Mouse (Mus musculus): ENCODE measurements at regions not wholly inside any gene's neighbourhood (a gene's known extent, or its start where the extent isn't known, plus 50 kb on each side); places are given as distances from the start of the nearest gene placed in this dataset.
"Not testable (repeated sequence)": the region's sequence is repeated elsewhere in the genome, so short reads cannot be mapped to it uniquely, and the experiment has no call there.

DNA sequence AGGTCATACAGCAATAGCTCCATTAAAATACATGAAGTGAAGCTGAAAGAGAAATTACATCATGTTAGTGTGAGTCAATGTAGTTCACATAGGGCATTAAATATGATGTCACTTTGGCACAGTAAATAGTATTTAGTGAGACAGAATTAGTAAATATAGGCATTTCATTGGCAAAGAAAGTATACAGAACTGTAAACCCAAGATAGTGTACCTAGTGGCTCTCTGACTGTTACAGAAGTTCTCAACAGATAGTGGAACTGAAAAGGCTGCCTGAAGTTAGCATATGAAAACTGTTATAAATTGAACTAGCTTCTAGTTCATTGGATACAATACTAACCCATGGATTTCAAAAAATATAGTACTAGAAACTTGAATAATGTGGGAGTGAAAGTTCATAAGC lies 1642.1 kb upstream of the Cdh6 start:
- DNase-seq (ENCODE audit: extremely low spot score in 1 of 2, low spot score in 1 of 2): no peak

DNA sequence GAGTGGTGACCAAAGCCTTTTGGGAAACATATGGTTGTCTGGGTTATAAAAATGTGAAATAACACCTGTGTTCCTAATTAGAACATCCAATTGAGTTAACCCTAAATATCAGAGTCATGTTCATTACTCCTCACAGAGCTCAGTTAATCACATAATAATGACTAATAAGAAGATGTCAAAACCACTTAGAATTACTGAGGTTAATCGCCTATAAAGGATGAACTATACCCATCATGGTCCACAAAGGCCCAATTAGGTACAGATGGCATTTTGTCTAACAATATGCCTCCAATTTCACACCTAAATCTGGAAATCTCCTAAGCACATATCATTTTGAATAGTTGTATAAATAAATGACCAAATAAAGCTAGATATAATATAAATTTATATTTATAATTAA lies 1633.4 kb upstream of the Cdh6 start:
- DNase-seq (ENCODE audit: extremely low spot score in 1 of 2, low spot score in 1 of 2): no peak

- DNase-seq (ENCODE audit: extremely low spot score in 1 of 2, low spot score in 1 of 2): no peak
Measured at GRCm38 (mm10) chr15:14795221-14795620, 1621.7 kb upstream of the Cdh6 start.

DNA sequence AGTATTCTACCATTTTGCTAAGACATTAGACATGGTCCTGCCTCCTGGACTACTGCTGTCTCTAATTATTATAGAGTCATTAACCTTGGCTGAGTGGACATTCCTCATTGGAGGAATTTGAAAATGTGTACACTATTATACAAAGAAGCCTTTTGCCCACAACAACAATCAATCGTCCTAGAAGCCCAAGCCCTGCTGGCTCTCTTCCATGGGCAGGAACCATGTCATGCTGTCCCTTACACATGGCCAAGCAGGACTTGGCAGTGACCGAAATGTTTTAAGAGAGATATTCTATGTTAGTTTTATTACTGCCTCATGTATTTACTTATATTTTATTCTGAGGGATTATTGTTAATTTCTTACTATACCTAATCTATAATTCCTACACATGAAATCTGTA lies 1607.3 kb upstream of the Cdh6 start:
- DNase-seq (ENCODE audit: extremely low spot score in 1 of 2, low spot score in 1 of 2): no peak

GRCm38 (mm10) chr15:14741733-14742132 lies 1568.3 kb upstream of the Cdh6 start:
- no peak for DNase-seq (ENCODE audit: extremely low spot score in 1 of 2, low spot score in 1 of 2)

- not testable (repeated sequence) for DNase-seq (ENCODE audit: extremely low spot score in 1 of 2, low spot score in 1 of 2)
Measured at GRCm38 (mm10) chr15:14697925-14698324, 1524.5 kb upstream of the Cdh6 start.

DNA sequence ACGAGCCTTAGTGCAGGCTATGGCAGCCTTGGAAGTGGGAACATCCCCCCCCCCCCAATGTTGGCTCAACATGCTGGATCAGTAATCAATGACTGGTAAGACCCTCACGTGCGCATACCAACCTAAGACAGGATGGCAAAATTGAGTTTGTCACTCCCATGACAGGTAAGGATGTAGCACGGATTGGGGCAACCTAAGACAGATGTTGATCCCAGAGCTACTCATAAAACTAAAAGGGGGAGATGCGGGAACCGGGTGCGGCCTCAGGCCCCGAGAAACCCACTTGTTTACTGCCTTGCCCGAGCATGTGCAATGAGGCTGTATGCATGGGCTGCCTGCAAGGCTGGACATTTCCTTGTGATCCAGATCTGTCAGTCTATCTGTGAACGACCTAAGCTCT lies 1523.0 kb upstream of the Cdh6 start:
- DNase-seq (ENCODE audit: extremely low spot score in 1 of 2, low spot score in 1 of 2): no peak

DNA sequence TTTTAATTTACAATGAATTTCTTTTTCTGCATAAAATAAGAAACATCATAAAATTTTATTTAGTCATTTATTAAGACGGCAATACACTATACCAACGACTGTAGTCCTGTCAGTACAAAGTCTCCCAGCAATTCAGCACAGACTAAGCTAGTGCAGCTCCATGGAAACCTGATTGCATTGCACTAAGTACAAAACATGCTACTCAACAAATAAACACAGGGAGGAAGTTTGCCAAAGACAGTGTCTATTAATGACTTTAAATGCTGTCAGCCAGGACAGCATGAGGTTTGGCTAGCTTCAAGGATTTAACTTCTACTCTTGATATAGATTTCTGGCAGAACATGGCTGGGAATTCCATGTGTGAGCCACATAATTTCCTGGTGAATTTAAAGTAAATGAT lies 1515.7 kb upstream of the Cdh6 start:
- DNase-seq (ENCODE audit: extremely low spot score in 1 of 2, low spot score in 1 of 2): no peak

GRCm38 (mm10) chr15:14642291-14642690 lies 1468.8 kb upstream of the Cdh6 start:
- DNase-seq (ENCODE audit: extremely low spot score in 1 of 2, low spot score in 1 of 2): no peak

DNA sequence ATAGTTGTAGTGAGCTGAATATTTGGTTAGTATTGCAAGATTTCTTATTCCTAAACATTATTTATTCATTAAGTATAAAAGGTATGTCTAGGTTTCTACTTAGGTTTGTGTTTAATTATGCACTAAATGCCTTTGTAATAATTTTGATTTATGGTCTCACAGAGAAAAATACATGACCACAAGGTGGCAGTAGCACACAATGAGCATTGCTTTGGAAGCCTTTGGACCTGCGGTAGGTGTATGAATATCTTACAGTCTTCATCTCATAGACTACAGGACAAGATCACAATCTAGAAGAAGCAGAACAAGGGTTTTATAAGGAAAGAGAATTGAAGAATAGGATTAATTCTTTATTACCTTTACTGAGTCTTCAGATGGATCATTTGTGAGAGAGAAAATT lies 1455.0 kb upstream of the Cdh6 start:
- peak in 1 of 2 experiments; percentile 40 for DNase-seq (ENCODE audit: extremely low spot score in 1 of 2, low spot score in 1 of 2)

- DNase-seq (ENCODE audit: extremely low spot score in 1 of 2, low spot score in 1 of 2): no peak
Measured at GRCm38 (mm10) chr15:14606691-14607090, 1433.2 kb upstream of the Cdh6 start.

Small RNA genes lying in the stretch of these regions (microRNA-seq; reads per million reads assigned to microRNA genes)
- 0 reads per million in 2 experiments for gene Gm24080

Data from layer of hippocampus, postnatal 25 days (tissue).